Mouse (Mus musculus): ENCODE results near the gene Rassf1. TPM values are rescaled to one million over a fixed set of nuclear protein-coding genes. Genes with fewer than 3 reads are reported as not detected.

Gene Rassf1
- polyA plus RNA-seq (2015; fragmentation: Nextera tagmentation; extraction: Ambion mirVana), result 52.5 and 53.7 TPM in 2 replicates

GRCm38 (mm10) chr9:107551117-107551889 lies at the start of gene Rassf1:
Rassf1 (plus strand) TSS chr9:107551555.
- Histone ChIP-seq H3K27ac (ENCODE audit: low read length) (peak within 1 kb of the TSS; percentile 77), H3K4me3 (ENCODE audit: low read length) (peak within 1 kb of the TSS; percentile 62), H3K4me2 (ENCODE audit: low read depth, low read length) (peak within 1 kb of the TSS; percentile 96), H3K9me3 (ENCODE audit: control insufficient read depth, low read length) (no peaks in the 10 kb centered on the region), H3K27me3 (replicated peaks; ENCODE audit: control insufficient read depth, insufficient read depth, low read length) (no peaks in the 10 kb centered on the region), H3K4me1 (ENCODE audit: control insufficient read depth, insufficient read depth, low read length) (peaks cover 48% of the 10 kb centered on the region), H3K36me3 (ENCODE audit: control insufficient read depth, insufficient read depth, low read length) (no peaks in the 10 kb centered on the region), H3K9ac (ENCODE audit: low read depth, low read length) (peak within 1 kb of the TSS; percentile 75)
- ATAC-seq, result peak; percentile 49
- WGBS, result 1% methylated on average over 63 of the region's 63 CpGs

- H3K27ac ChIP-seq (ENCODE audit: low read length), result no peak overlapping the region
- 89% methylated on average over 12 of the region's 12 CpGs for WGBS
Measured at GRCm38 (mm10) chr9:107502131-107502846, 49.1 kb upstream of the Rassf1 start.

GRCm38 (mm10) chr9:107504662-107505537 lies 46.5 kb upstream of the Rassf1 start:
- WGBS, result 74% methylated on average over 19 of the region's 19 CpGs
- no peaks in the 10 kb centered on the region for H3K4me1 ChIP-seq (ENCODE audit: control insufficient read depth, insufficient read depth, low read length)
- no peak overlapping the region for H3K27ac ChIP-seq (ENCODE audit: low read length)
- no peak overlapping the region for H3K4me2 ChIP-seq (ENCODE audit: low read depth, low read length)
- H3K36me3 ChIP-seq (ENCODE audit: control insufficient read depth, insufficient read depth, low read length), result no peaks in the 10 kb centered on the region
- H3K9ac ChIP-seq (ENCODE audit: low read depth, low read length), result no peak overlapping the region
- H3K4me3 ChIP-seq (ENCODE audit: low read length), result no peak overlapping the region
- H3K9me3 ChIP-seq (ENCODE audit: control insufficient read depth, low read length), result no peaks in the 10 kb centered on the region
- H3K27me3 ChIP-seq (replicated peaks; ENCODE audit: control insufficient read depth, insufficient read depth, low read length), result no peaks in the 10 kb centered on the region
- no peak for ATAC-seq

More at GRCm38 (mm10) chr9:107502131-107502846, 49.1 kb upstream of the Rassf1 start:
- Histone ChIP-seq H3K27me3 (replicated peaks; ENCODE audit: control insufficient read depth, insufficient read depth, low read length) (no peaks in the 10 kb centered on the region), H3K4me2 (ENCODE audit: low read depth, low read length) (no peak overlapping the region), H3K4me3 (ENCODE audit: low read length) (no peak overlapping the region), H3K36me3 (ENCODE audit: control insufficient read depth, insufficient read depth, low read length) (no peaks in the 10 kb centered on the region), H3K9ac (ENCODE audit: low read depth, low read length) (no peak overlapping the region), H3K4me1 (ENCODE audit: control insufficient read depth, insufficient read depth, low read length) (no peaks in the 10 kb centered on the region), H3K9me3 (ENCODE audit: control insufficient read depth, low read length) (no peaks in the 10 kb centered on the region)
- no peak for ATAC-seq

- H3K36me3 ChIP-seq (ENCODE audit: control insufficient read depth, insufficient read depth, low read length), result no peaks in the 10 kb centered on the region
- no peak overlapping the region for H3K27ac ChIP-seq (ENCODE audit: low read length)
- H3K4me2 ChIP-seq (ENCODE audit: low read depth, low read length), result no peak overlapping the region
- 54% methylated on average over 10 of the region's 10 CpGs for WGBS
- H3K9ac ChIP-seq (ENCODE audit: low read depth, low read length), result no peak overlapping the region
- H3K9me3 ChIP-seq (ENCODE audit: control insufficient read depth, low read length), result no peaks in the 10 kb centered on the region
- no peak overlapping the region for H3K4me3 ChIP-seq (ENCODE audit: low read length)
- no peaks in the 10 kb centered on the region for H3K4me1 ChIP-seq (ENCODE audit: control insufficient read depth, insufficient read depth, low read length)
- no peak for ATAC-seq
- no peaks in the 10 kb centered on the region for H3K27me3 ChIP-seq (replicated peaks; ENCODE audit: control insufficient read depth, insufficient read depth, low read length)
Measured at GRCm38 (mm10) chr9:107508266-107508665, 43.1 kb upstream of the Rassf1 start.

GRCm38 (mm10) chr9:107510384-107511100 lies 40.8 kb upstream of the Rassf1 start:
- Histone ChIP-seq H3K9ac (ENCODE audit: low read depth, low read length) (no peak overlapping the region), H3K4me2 (ENCODE audit: low read depth, low read length) (no peak overlapping the region), H3K4me1 (ENCODE audit: control insufficient read depth, insufficient read depth, low read length) (no peaks in the 10 kb centered on the region), H3K27me3 (replicated peaks; ENCODE audit: control insufficient read depth, insufficient read depth, low read length) (no peaks in the 10 kb centered on the region), H3K4me3 (ENCODE audit: low read length) (no peak overlapping the region), H3K9me3 (ENCODE audit: control insufficient read depth, low read length) (no peaks in the 10 kb centered on the region), H3K27ac (ENCODE audit: low read length) (no peak overlapping the region), H3K36me3 (ENCODE audit: control insufficient read depth, insufficient read depth, low read length) (no peaks in the 10 kb centered on the region)
- no peak for ATAC-seq
- WGBS, result 82% methylated on average over 14 of the region's 14 CpGs

GRCm38 (mm10) chr9:107511436-107511835 lies 39.9 kb upstream of the Rassf1 start:
- Histone ChIP-seq H3K27ac (ENCODE audit: low read length) (no peak overlapping the region), H3K36me3 (ENCODE audit: control insufficient read depth, insufficient read depth, low read length) (no peaks in the 10 kb centered on the region), H3K4me2 (ENCODE audit: low read depth, low read length) (no peak overlapping the region), H3K27me3 (replicated peaks; ENCODE audit: control insufficient read depth, insufficient read depth, low read length) (no peaks in the 10 kb centered on the region), H3K9me3 (ENCODE audit: control insufficient read depth, low read length) (no peaks in the 10 kb centered on the region), H3K4me3 (ENCODE audit: low read length) (no peak overlapping the region), H3K4me1 (ENCODE audit: control insufficient read depth, insufficient read depth, low read length) (no peaks in the 10 kb centered on the region), H3K9ac (ENCODE audit: low read depth, low read length) (no peak overlapping the region)
- 60% methylated on average over 8 of the region's 8 CpGs for WGBS
- ATAC-seq, result no peak

GRCm38 (mm10) chr9:107512326-107512725 lies 39.0 kb upstream of the Rassf1 start:
- Histone ChIP-seq H3K27me3 (replicated peaks; ENCODE audit: control insufficient read depth, insufficient read depth, low read length) (no peaks in the 10 kb centered on the region), H3K4me1 (ENCODE audit: control insufficient read depth, insufficient read depth, low read length) (no peaks in the 10 kb centered on the region), H3K27ac (ENCODE audit: low read length) (no peak overlapping the region), H3K4me3 (ENCODE audit: low read length) (no peak overlapping the region), H3K9me3 (ENCODE audit: control insufficient read depth, low read length) (no peaks in the 10 kb centered on the region), H3K36me3 (ENCODE audit: control insufficient read depth, insufficient read depth, low read length) (no peaks in the 10 kb centered on the region), H3K4me2 (ENCODE audit: low read depth, low read length) (no peak overlapping the region), H3K9ac (ENCODE audit: low read depth, low read length) (no peak overlapping the region)
- no peak for ATAC-seq
- WGBS, result 74% methylated on average over 16 of the region's 16 CpGs

GRCm38 (mm10) chr9:107514303-107514955 lies 36.9 kb upstream of the Rassf1 start:
- Histone ChIP-seq H3K4me3 (ENCODE audit: low read length) (no peak overlapping the region), H3K9me3 (ENCODE audit: control insufficient read depth, low read length) (no peaks in the 10 kb centered on the region), H3K4me1 (ENCODE audit: control insufficient read depth, insufficient read depth, low read length) (no peaks in the 10 kb centered on the region), H3K9ac (ENCODE audit: low read depth, low read length) (no peak overlapping the region), H3K27ac (ENCODE audit: low read length) (no peak overlapping the region), H3K36me3 (ENCODE audit: control insufficient read depth, insufficient read depth, low read length) (no peaks in the 10 kb centered on the region), H3K4me2 (ENCODE audit: low read depth, low read length) (no peak overlapping the region), H3K27me3 (replicated peaks; ENCODE audit: control insufficient read depth, insufficient read depth, low read length) (no peaks in the 10 kb centered on the region)
- 16% methylated on average over 14 of the region's 14 CpGs for WGBS
- ATAC-seq, result peak; percentile 53
